Mouse (Mus musculus) left cerebral cortex, adult 9 months (tissue): ENCODE results near the gene Abcb9.

Experiments used
- DNase-seq, 2 experiments: peaks; one replicate each; pipeline ENCODE4 v3.0.0; 2022; ENCODE audit warnings: low spot score in 2 of 2

Abcb9 gene

GRCm38 (mm10) chr5:124032001-124032508, 63.5 kb downstream of the Abcb9 start, which contains the start of gene Vps37b:
TSS of gene Vps37b (minus strand) at chr5:124032270.
- DNase-seq: peak; percentile 76 to 89

- no peak for DNase-seq
Measured at GRCm38 (mm10) chr5:124031068-124031955, 64.3 kb downstream of the Abcb9 start.

DNA sequence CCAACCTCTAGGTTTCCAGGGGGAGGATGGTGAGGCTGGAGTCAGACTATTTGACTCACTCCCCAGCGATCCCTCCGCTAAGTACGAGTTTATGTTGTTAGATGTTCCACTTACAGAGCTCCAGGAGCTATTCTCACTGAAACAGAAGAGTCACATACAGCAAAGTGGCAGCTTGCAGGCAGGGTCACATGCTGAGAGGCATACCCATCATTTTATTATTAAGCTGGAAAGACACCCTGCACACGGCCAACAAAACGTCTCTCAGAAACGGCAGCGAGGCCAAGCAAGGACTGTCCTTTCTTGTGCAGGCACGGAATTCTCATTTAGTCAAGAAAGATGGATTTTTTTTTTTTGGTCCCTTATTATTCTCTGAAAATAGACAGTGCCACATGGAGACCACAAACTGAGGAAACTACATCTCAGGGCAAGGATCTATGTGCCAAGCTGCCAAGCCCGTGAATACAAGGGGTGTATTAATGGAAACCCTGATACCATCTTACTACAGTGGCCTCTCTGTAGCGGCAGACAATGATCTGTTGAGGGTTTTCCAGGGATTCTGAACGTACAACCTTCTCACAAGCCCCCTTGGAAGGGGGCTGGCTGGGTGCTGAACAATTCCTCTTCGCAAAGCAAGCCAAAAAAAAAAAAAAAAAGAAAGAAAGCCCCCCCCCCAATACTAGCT, 65.1 kb downstream of the Abcb9 start:
- DNase-seq: no peak

- no peak for DNase-seq
Measured at GRCm38 (mm10) chr5:124029220-124030035, 66.2 kb downstream of the Abcb9 start.

DNA sequence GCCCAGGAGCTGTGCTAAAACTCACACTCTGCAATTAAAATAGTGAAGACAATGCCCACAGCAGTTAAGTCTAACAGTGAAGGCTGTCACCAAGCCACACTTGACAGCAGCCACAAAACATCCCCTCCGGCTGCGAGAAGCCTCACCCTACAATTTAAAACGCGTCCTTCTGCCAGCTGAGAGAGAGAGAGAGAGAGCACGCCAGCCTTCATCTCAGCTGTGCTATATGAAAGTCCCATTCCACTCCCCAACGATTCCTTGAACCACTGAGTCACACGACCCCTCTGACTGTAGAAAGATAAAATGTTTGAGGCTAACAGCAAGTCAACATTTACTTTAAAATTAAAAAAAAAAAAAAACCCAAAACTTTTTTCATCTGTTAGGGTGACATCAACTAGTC, 66.9 kb downstream of the Abcb9 start:
- DNase-seq: no peak

DNA sequence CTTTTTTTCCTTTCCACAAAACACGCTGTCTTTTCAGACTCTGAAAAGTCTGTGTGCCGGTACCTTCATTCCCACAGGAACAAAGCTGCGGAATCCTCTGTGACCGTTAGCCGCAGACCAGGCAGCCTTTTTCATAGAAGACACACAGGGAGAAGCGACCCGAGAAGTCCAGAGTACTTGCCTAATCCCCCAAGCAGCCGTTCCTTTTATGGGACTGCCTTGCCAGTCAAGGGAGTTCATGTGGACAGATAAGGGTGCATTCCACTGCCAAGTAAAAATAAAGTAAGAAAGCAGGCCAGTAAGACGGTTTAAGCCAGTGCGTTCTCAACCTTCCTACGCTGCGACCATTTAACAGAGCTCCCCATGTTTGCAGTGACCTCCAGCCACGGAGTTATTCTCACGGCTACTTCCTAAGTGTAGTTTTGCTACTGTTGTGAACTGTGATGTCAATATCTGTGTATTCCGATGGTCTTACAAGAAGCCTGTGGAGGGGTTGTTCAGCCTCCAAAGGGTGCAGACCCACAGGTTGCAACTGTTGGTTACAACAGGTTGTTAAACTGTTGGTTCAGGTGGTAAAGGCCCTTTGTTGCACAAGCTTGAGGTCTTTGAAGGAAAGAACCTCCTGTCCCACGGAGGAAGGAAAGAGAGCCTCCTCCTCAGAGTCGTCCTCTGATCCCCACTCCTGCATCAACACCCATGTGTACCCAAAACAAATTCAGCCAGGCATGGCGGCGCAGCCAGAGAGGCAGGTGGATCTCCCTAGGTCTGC, 67.7 kb downstream of the Abcb9 start:
- no peak for DNase-seq

DNA sequence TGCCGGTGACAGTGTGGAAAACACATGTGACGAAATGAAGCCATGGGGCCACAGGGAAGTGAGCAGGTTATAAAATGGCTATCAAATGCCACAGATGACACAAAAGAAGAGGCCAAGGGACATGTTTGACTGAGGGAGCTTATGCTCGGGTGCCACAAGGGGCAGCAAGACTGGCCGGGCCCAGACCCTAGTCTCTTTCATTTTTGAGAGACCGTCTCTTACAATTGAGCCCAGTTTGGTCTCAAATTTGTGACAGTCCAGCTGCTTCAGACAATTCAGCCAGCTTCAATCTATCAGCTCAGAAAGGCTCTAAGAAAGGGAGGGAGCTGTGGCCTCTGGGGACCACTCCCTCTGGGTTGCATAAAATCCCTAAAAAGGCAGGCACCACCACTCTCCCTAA, 69.0 kb downstream of the Abcb9 start:
- no peak for DNase-seq

DNA sequence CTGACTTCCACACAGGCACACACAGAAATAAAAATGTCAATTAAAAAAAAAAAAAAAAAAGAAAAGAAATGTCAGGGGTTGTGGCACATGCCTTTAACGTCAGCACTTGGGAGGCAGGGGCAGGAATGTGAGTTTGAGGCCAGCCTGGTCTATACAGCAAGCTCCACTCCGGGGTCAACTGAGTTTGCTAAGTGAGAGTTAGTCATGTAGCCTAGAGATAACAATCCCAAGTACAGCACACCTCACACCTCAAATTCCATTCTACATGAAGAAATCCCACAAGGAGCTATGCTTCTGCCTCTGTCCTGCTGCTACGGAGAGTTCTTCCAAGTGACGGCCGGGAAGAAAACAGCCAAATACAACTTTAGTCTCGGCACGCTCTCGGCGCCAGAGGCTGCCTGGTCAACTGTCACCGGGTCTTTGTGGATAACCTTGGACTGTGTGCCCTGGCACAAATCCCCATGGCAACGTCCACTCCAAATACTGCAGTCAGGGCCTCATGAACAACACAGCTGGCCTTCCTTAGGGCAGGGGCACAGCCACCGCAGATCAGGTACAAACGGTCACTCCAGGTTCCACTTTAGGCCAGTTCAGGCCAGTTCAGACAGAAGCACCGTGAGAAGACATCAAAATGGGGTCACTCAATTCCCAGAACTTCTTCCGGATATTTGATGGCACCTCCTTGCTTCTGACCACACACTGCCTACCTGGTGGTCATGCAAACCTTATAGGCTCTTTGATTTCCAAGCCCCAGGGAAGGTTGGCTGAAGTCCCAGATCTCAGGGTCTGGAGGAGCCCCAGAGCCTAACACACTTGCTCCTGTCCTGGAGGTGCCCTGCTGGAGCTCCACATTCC, 69.8 kb downstream of the Abcb9 start:
- no peak for DNase-seq

- no peak for DNase-seq
Measured at GRCm38 (mm10) chr5:124025146-124025545, 70.5 kb downstream of the Abcb9 start.

- no peak for DNase-seq
Measured at GRCm38 (mm10) chr5:124024677-124025076, 70.9 kb downstream of the Abcb9 start.

DNA sequence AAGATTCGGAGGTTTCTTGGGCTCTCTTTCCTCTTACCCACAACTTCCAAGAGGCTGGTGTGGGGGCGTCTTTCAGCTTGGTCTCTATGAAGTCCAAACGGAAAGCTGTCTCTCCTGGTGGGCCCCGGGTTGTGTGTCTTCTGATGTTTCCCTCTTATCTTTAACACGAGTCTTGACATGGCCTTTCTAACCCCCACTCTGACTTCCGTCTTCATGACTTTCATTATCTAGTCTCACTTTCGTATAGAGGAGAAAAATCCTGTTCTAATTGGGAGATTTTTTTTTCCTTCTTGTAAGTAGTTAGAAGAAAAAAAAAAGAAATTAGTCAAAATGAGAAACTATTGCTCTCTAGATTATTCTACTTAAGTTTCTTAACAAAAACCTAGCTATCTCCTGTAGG, 73.2 kb downstream of the Abcb9 start:
- DNase-seq: no peak

GRCm38 (mm10) chr5:124021701-124022100, 73.9 kb downstream of the Abcb9 start:
- DNase-seq: no peak

- DNase-seq: no peak
Measured at GRCm38 (mm10) chr5:124021148-124021547, 74.5 kb downstream of the Abcb9 start.

DNA sequence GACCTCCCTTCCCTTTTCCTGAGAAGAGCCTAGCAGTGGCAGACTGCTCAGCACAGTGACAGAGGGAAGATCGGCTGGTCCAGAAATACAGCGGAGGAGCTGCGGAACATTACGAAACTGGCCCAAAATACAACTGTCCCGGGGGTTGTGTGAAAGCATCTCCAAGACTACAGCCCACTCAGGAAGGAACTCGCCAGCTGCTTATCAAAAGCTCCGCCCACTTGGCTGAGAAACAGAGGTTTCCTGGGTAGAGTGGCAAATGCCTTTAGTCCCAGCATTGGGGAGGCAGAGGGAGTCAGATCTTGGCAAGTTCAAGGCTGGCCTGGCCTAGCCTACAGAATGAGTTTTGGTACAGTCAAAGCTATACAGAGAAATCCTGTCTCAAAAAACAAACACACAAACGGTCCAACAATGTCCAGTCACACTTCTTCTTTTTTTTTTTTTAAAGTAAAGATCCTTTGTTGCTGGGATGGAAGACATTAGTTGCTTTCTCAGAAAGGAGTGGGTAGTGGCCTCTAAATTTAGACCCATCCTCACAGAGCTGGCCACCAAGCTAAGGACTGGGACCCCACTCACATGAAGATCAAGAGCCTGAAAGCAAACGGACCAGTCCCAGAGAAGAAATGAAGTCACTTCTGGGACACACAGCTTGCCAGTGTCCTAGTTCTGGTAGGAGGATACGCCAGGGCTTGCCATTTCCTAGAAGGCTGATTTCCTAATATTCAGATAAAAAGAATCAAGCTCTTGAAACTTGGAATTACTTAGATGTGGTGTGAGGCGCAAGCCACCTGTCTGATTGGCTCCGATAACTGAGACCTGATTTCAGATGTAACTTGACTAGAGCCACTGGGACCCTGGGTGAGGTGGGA, 76.0 kb downstream of the Abcb9 start:
- peak; percentile 84 to 93 for DNase-seq

- no peak for DNase-seq
Measured at GRCm38 (mm10) chr5:124018651-124019050, 76.9 kb downstream of the Abcb9 start.

DNA sequence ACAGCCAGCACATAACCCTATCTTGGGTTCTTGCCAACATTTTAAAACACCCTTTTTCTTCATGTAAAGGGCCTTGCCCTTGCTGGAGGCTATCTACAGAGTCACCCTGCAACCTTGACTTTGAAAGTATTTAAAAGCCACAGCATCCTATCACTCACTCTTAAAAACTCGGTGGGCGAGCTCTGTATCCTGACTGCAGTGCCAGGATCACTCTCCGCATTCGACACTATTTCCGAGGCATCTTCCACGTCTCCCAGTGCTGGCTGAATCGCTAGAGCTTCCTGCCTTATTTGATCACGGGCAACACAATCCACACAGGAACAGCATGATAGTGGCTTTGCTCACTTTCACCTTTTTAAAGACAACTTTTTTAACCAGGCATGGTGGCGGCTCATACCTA, 77.7 kb downstream of the Abcb9 start:
- no peak for DNase-seq

GRCm38 (mm10) chr5:124016291-124016821, 79.2 kb downstream of the Abcb9 start:
- no peak for DNase-seq

DNA sequence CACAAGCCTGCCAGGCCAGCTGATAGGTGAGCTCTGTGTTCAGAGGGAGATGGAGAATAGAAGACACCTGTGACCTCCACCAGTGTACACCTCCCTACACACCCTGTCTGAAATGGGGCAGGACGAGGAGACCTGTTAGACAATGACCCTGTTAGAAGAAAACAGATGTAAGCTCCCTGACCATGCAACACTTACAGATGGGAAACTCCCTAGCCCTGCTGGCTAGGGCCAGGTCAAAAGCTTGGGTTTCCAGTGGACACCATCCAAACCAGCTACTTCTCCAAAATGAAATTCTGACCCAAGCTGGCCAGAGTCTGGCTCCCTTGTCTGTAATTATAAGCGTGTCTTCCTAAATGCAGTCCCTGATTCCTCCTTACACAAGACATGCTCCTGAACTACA, 79.9 kb downstream of the Abcb9 start:
- DNase-seq: no peak

GRCm38 (mm10) chr5:124014791-124015251, 80.8 kb downstream of the Abcb9 start:
- no peak for DNase-seq
